Mouse (Mus musculus): ENCODE data around the gene Cdc5l.

DNA sequence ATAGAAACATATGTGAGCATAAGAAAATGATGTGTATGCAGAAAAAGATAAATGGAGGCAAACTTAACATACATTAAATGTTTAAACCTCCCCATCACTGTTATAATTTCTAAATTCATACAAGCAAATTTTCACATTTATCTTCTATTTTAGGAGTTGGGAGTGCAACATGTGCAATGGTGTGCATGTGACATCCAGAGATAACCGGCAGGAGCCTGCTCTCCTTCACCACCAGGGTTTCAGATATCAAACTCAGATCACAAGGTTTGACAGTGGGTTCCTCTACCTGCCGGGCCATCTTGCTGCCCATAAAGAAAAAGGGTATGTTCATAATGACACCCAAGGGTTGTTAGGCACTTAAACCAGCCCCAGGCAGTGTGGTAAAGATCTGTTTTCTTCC, 16.1 kb downstream of the Cdc5l start:
- TF ChIP-seq CTCF (conservative IDR thresholded peaks at IDR 0.05 in 1 of 2, IDR thresholded peaks at IDR 0.05 in 1 of 2; ENCODE audit: low read depth in 2 of 2, low read length in 2 of 2) (no peak), EP300 (IDR thresholded peaks at IDR 0.05; ENCODE audit: low read length) (no peak), POLR2A (IDR thresholded peaks at IDR 0.05; ENCODE audit: low read depth, low read length) (no peak), ZMIZ1 (IDR thresholded peaks at IDR 0.05; ENCODE audit: low read depth, low read length) (no peak), MAFK (IDR thresholded peaks at IDR 0.05; ENCODE audit: insufficient replicate concordance, low read length) (no peak), SMC3 (IDR thresholded peaks at IDR 0.05; ENCODE audit: low read depth, low read length) (no peak), CHD2 (IDR thresholded peaks at IDR 0.05; ENCODE audit: low read length) (no peak), NRF1 (IDR thresholded peaks at IDR 0.05; ENCODE audit: low read depth, low read length) (no peak), USF2 (conservative IDR thresholded peaks at IDR 0.05; ENCODE audit: low read depth, low read length) (no peak), POLR2AphosphoS2 (IDR thresholded peaks at IDR 0.05; ENCODE audit: low read depth, low read length) (no peak), KAT2A (IDR thresholded peaks at IDR 0.05; ENCODE audit: insufficient replicate concordance, low read length) (no peak), MXI1 (IDR thresholded peaks at IDR 0.05; ENCODE audit: low read depth, low read length) (no peak), ZC3H11A (IDR thresholded peaks at IDR 0.05; ENCODE audit: low read depth, low read length) (no peak)

Measured in CH12.LX (cell line).